In genomic region chr8:111940171-111941100, GRCm38 (mm10) we compare ENCODE assay signal across 8 mouse cellular contexts. TPM values are rescaled to one million over a fixed set of nuclear protein-coding genes. Genes with fewer than 3 reads are reported as not detected.
DNase-seq lines count a peak whose midpoint lies in the region; ATAC-seq and TF ChIP-seq lines count a peak whose summit lies in the region.

TSS of gene Gabarapl2 (plus strand) at chr8:111940703.

- no peaks in the 10 kb centered on the region for H3K9me3 ChIP-seq in heart, embryonic 12.5 days (replicated peaks)
- no peaks in the 10 kb centered on the region for H3K9me3 ChIP-seq in kidney, postnatal 0 days (replicated peaks; ENCODE audit: low read length)
- no peaks in the 10 kb centered on the region for H3K9me3 ChIP-seq in liver, embryonic 11.5 days (ENCODE audit: control insufficient read depth, low read length)
- no peaks in the 10 kb centered on the region for H3K9me3 ChIP-seq in stomach, embryonic 14.5 days (ENCODE audit: control insufficient read depth, low read depth, low read length)

- H3K4me1 ChIP-seq in heart, embryonic 12.5 days (replicated peaks), result peaks cover 16% of the 10 kb centered on the region
- 0 out of 2 replicates have a peak, but pooled peaks cover 6% of the 10 kb centered on the region for H3K4me1 ChIP-seq in kidney, postnatal 0 days (replicated peaks; ENCODE audit: insufficient read depth, low read length)
- peaks cover 13% of the 10 kb centered on the region for H3K4me1 ChIP-seq in liver, embryonic 11.5 days (replicated peaks; ENCODE audit: control insufficient read depth, insufficient read depth, low read length)
- H3K4me1 ChIP-seq in stomach, embryonic 14.5 days (ENCODE audit: control insufficient read depth, insufficient read depth, low read length), result peaks cover 3% of the 10 kb centered on the region; the same call in 1 of the 2 replicates

- WGBS in heart, embryonic 12.5 days, result under 1% methylated on average over 65 of the region's 65 CpGs
- under 1% methylated on average over 65 of the region's 65 CpGs for WGBS in kidney, postnatal 0 days
- WGBS in liver, embryonic 11.5 days, result under 1% methylated on average over 65 of the region's 65 CpGs
- WGBS in stomach, embryonic 14.5 days, result under 1% methylated on average over 63 of the region's 65 CpGs

- H3K27me3 ChIP-seq in heart, embryonic 12.5 days (replicated peaks), result no peaks in the 10 kb centered on the region
- H3K27me3 ChIP-seq in kidney, postnatal 0 days (ENCODE audit: insufficient read depth, low read length), result no peaks in the 10 kb centered on the region
- H3K27me3 ChIP-seq in liver, embryonic 11.5 days (replicated peaks; ENCODE audit: control insufficient read depth, insufficient read depth, low read length), result no peaks in the 10 kb centered on the region
- H3K27me3 ChIP-seq in stomach, embryonic 14.5 days (ENCODE audit: control insufficient read depth, insufficient read depth, low read length), result no peaks in the 10 kb centered on the region

- peak; percentile 16; the same call in 1 of the 2 replicates for TF ChIP-seq CTCF in kidney, postnatal 0 days (IDR thresholded peaks at IDR 0.05; ENCODE audit: low read depth)

- peak within 1 kb of the TSS; percentile 95 for H3K9ac ChIP-seq in heart, embryonic 12.5 days
- peak within 1 kb of the TSS; percentile 85 for H3K9ac ChIP-seq in kidney, postnatal 0 days (ENCODE audit: low read depth, low read length)
- H3K9ac ChIP-seq in liver, embryonic 11.5 days (ENCODE audit: low read depth, low read length), result peak within 1 kb of the TSS; percentile 92
- H3K9ac ChIP-seq in stomach, embryonic 14.5 days (replicated peaks; ENCODE audit: low read depth, low read length), result peak within 1 kb of the TSS; percentile 56

- H3K36me3 ChIP-seq in heart, embryonic 12.5 days, result peaks cover 22% of the 10 kb centered on the region
- H3K36me3 ChIP-seq in kidney, postnatal 0 days (ENCODE audit: insufficient read depth, low read length), result 0 out of 2 replicates have a peak, but pooled peaks cover 8% of the 10 kb centered on the region
- H3K36me3 ChIP-seq in liver, embryonic 11.5 days (ENCODE audit: control insufficient read depth, insufficient read depth, low read length), result peaks cover 7% of the 10 kb centered on the region; the same call in 1 of the 2 replicates
- H3K36me3 ChIP-seq in stomach, embryonic 14.5 days (ENCODE audit: control insufficient read depth, insufficient read depth, low read length), result peaks cover 23% of the 10 kb centered on the region; the same call in 1 of the 2 replicates

- H3K4me2 ChIP-seq in heart, embryonic 12.5 days, result peak within 1 kb of the TSS; percentile 87
- H3K4me2 ChIP-seq in kidney, postnatal 0 days (ENCODE audit: low read length), result peak within 1 kb of the TSS; percentile 85
- H3K4me2 ChIP-seq in liver, embryonic 11.5 days, result peak within 1 kb of the TSS; percentile 95
- peak within 1 kb of the TSS; percentile 92 for H3K4me2 ChIP-seq in stomach, embryonic 14.5 days (replicated peaks; ENCODE audit: low read depth, low read length)

- peak; percentile 92 for ATAC-seq in erythroid progenitor cell, adult 5-6 weeks (replicated peaks; ENCODE audit: low FRiP score, poor library complexity, severe bottlenecking)
- peak; percentile 98 for ATAC-seq in heart, embryonic 12.5 days (ENCODE audit: insufficient number of reproducible peaks, low FRiP score)
- peak; percentile 95 for ATAC-seq in kidney, postnatal 0 days (replicated peaks; ENCODE audit: low FRiP score, low read depth)
- ATAC-seq in liver, embryonic 11.5 days (replicated peaks; ENCODE audit: low FRiP score), result peak; percentile 95
- ATAC-seq in stomach, embryonic 14.5 days (ENCODE audit: insufficient number of reproducible peaks, insufficient read depth, low FRiP score, low read depth), result peak; percentile 98

- peak; percentile 93 for DNase-seq in CD4-positive helper T cell, adult 2 months (ENCODE audit: low read depth, low spot score)
- peak; percentile 88 for DNase-seq in brain, embryonic 18.5 days (ENCODE audit: low read depth, low spot score)
- peak; percentile 99 for DNase-seq in kidney, postnatal 0 days (ENCODE audit: low spot score)
- DNase-seq in liver, embryonic 11.5 days (ENCODE audit: low spot score), result peak; percentile 92
- DNase-seq in naive thymus-derived CD4-positive, alpha-beta T cell, adult 2 months (ENCODE audit: low read depth), result peak; percentile 91

- peak within 1 kb of the TSS; percentile 93 for H3K4me3 ChIP-seq in heart, embryonic 12.5 days
- peak within 1 kb of the TSS; percentile 90 for H3K4me3 ChIP-seq in kidney, postnatal 0 days (replicated peaks; ENCODE audit: low read depth, low read length)
- peak within 1 kb of the TSS; percentile 99 for H3K4me3 ChIP-seq in liver, embryonic 11.5 days (ENCODE audit: low read depth, low read length)
- peak within 1 kb of the TSS; percentile 91 for H3K4me3 ChIP-seq in stomach, embryonic 14.5 days (ENCODE audit: low read depth, low read length)

- peak within 1 kb of the TSS; percentile 83 for H3K27ac ChIP-seq in heart, embryonic 12.5 days (ENCODE audit: poor library complexity, severe bottlenecking)
- H3K27ac ChIP-seq in kidney, postnatal 0 days, result peak within 1 kb of the TSS; percentile 81
- peak within 1 kb of the TSS; percentile 73 for H3K27ac ChIP-seq in liver, embryonic 11.5 days (ENCODE audit: low read depth, low read length)
- H3K27ac ChIP-seq in stomach, embryonic 14.5 days (ENCODE audit: low read length), result peak within 1 kb of the TSS; percentile 71

RNA-seq across cellular contexts. Expression of gene Gabarapl2, which starts in this region (rescaled TPM):
- total RNA-seq in erythroid progenitor cell, adult 5-6 weeks (2015; ENCODE audit: low replicate concordance), result 108 and 118 TPM in 2 replicates
- total RNA-seq in erythroid progenitor cell, adult 5-6 weeks (2017; ENCODE audit: low replicate concordance), result 89.5 and 99.1 TPM in 2 replicates
- 176 and 184 TPM in 2 replicates for polyA plus RNA-seq in heart, embryonic 12.5 days (2016; fragmentation: Nextera tagmentation; extraction: Ambion mirVana)
- 264 and 266 TPM in 2 replicates for polyA plus RNA-seq in kidney, postnatal 0 days (2015; fragmentation: Nextera tagmentation; extraction: Ambion mirVana)
- polyA plus RNA-seq in liver, embryonic 11.5 days (2014; fragmentation: Nextera tagmentation; extraction: Ambion mirVana), result 136 and 141 TPM in 2 replicates
- 187 and 189 TPM in 2 replicates for polyA plus RNA-seq in stomach, embryonic 14.5 days (2014; fragmentation: Nextera tagmentation; extraction: Ambion mirVana)

Comparison
In these comparisons a context has a peak if more than half of its experiments do, and no peak if none do; other contexts are left out.
1. Peak in every context shown above with its lines: DNase-seq, ATAC-seq, H3K4me3 ChIP-seq and H3K27ac ChIP-seq.